Mouse (Mus musculus): ENCODE results near the gene Dnajc14. TPM values are rescaled to one million over a fixed set of nuclear protein-coding genes. Genes with fewer than 3 reads are reported as not detected.

Dnajc14 gene
- polyA plus RNA-seq, 1 experiment from 2014 or later, result 40.6 TPM

Other genes starting within 250 kb of the Dnajc14 start
- gene Pa2g4, start 238.1 kb upstream of the Dnajc14 start, polyA plus RNA-seq (2014; fragmentation: Nextera tagmentation; extraction: Ambion mirVana), result 177 and 187 TPM in 2 replicates
- gene Erbb3, start 214.4 kb upstream of the Dnajc14 start, polyA plus RNA-seq (2014; fragmentation: Nextera tagmentation; extraction: Ambion mirVana), result 0.17 and 0.40 TPM in 2 replicates
- 522 and 721 TPM in 2 replicates for gene Rps26, start 177.3 kb upstream of the Dnajc14 start, polyA plus RNA-seq (2014; fragmentation: Nextera tagmentation; extraction: Ambion mirVana)
- gene Ikzf4, start 158.1 kb upstream of the Dnajc14 start, polyA plus RNA-seq (2014; fragmentation: Nextera tagmentation; extraction: Ambion mirVana), result 6.5 and 9.2 TPM in 2 replicates
- gene Suox, start 130.0 kb upstream of the Dnajc14 start, polyA plus RNA-seq (2014; fragmentation: Nextera tagmentation; extraction: Ambion mirVana), result 9.1 and 9.8 TPM in 2 replicates
- 89.4 and 98.8 TPM in 2 replicates for gene Rab5b, start 107.8 kb upstream of the Dnajc14 start, polyA plus RNA-seq (2014; fragmentation: Nextera tagmentation; extraction: Ambion mirVana)
- 0.27 and 0.83 TPM in 2 replicates for gene Pmel, start 99.9 kb upstream of the Dnajc14 start, polyA plus RNA-seq (2014; fragmentation: Nextera tagmentation; extraction: Ambion mirVana)
- gene Cdk2, start 99.0 kb upstream of the Dnajc14 start, polyA plus RNA-seq (2014; fragmentation: Nextera tagmentation; extraction: Ambion mirVana), result 41.0 and 43.8 TPM in 2 replicates
- 3.8 and 4.5 TPM in 2 replicates for gene Dgka, start 59.2 kb upstream of the Dnajc14 start, polyA plus RNA-seq (2014; fragmentation: Nextera tagmentation; extraction: Ambion mirVana)
- gene Pym1, start 56.2 kb upstream of the Dnajc14 start, polyA plus RNA-seq (2014; fragmentation: Nextera tagmentation; extraction: Ambion mirVana), result 48.4 and 55.4 TPM in 2 replicates
- 0.37 and 0.62 TPM in 2 replicates for gene Mmp19, start 13.2 kb upstream of the Dnajc14 start, polyA plus RNA-seq (2014; fragmentation: Nextera tagmentation; extraction: Ambion mirVana)
- gene Tmem198b, start 308 bp downstream of the Dnajc14 start, polyA plus RNA-seq (2014; fragmentation: Nextera tagmentation; extraction: Ambion mirVana), result 7.3 and 8.2 TPM in 2 replicates
- gene Sarnp, start 13.3 kb downstream of the Dnajc14 start, polyA plus RNA-seq (2014; fragmentation: Nextera tagmentation; extraction: Ambion mirVana), result 218 and 228 TPM in 2 replicates
- gene Ormdl2, start 17.6 kb downstream of the Dnajc14 start, polyA plus RNA-seq (2014; fragmentation: Nextera tagmentation; extraction: Ambion mirVana), result 30.9 and 44.3 TPM in 2 replicates
- 6.0 and 6.3 TPM in 2 replicates for gene Gdf11, start 87.7 kb downstream of the Dnajc14 start, polyA plus RNA-seq (2014; fragmentation: Nextera tagmentation; extraction: Ambion mirVana)
- 122 and 126 TPM in 2 replicates for gene Cd63, start 96.9 kb downstream of the Dnajc14 start, polyA plus RNA-seq (2014; fragmentation: Nextera tagmentation; extraction: Ambion mirVana)
- gene Rdh5, start 118.8 kb downstream of the Dnajc14 start, polyA plus RNA-seq (2014; fragmentation: Nextera tagmentation; extraction: Ambion mirVana), result 8.8 and 9.9 TPM in 2 replicates
- gene Bloc1s1, start 120.0 kb downstream of the Dnajc14 start, polyA plus RNA-seq (2014; fragmentation: Nextera tagmentation; extraction: Ambion mirVana), result 244 and 295 TPM in 2 replicates
- gene Itga7, start 129.8 kb downstream of the Dnajc14 start, polyA plus RNA-seq (2014; fragmentation: Nextera tagmentation; extraction: Ambion mirVana), result 1.3 and 1.8 TPM in 2 replicates
- gene Mettl7b, start 156.9 kb downstream of the Dnajc14 start, polyA plus RNA-seq (2014; fragmentation: Nextera tagmentation; extraction: Ambion mirVana), result not detected in 2 replicates
- gene Olfr9, start 185.4 kb downstream of the Dnajc14 start, polyA plus RNA-seq (2014; fragmentation: Nextera tagmentation; extraction: Ambion mirVana), result not detected in 2 replicates
- gene Olfr763, start 206.7 kb downstream of the Dnajc14 start, polyA plus RNA-seq (2014; fragmentation: Nextera tagmentation; extraction: Ambion mirVana), result not detected in 2 replicates
- not detected in 2 replicates for gene Olfr764-ps1, start 235.8 kb downstream of the Dnajc14 start, polyA plus RNA-seq (2014; fragmentation: Nextera tagmentation; extraction: Ambion mirVana)
- not detected in 2 replicates for gene Olfr765, start 245.9 kb downstream of the Dnajc14 start, polyA plus RNA-seq (2014; fragmentation: Nextera tagmentation; extraction: Ambion mirVana)

All from forebrain, embryonic 14.5 days (tissue).